Mouse (Mus musculus): ENCODE results near the gene Bcdin3d. TPM values are rescaled to one million over a fixed set of nuclear protein-coding genes. Genes with fewer than 3 reads are reported as not detected.

Gene Bcdin3d
- polyA plus RNA-seq, 1 experiment from 2014 or later = 5.2 TPM

DNA sequence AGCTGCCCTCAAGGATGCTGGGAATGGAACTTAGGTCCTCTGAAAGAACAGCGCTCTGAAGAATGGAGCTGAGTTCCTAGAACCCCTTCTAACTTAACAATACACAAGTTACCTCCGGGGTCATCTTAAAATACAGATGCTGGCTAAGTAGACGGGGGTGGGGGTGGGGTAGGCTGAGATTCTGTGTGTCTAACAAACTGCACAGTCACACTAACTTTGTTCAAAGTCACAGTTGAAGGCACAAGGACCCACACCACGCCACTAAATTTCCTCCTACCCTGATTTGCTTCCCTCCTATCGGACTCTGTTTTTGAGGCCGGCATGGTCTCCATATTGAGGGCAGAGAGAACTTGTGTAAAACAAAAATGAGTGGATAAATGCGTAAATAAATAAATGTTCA lies 1.6 kb downstream of the Bcdin3d start:
- Histone ChIP-seq H3K27me3 (no peaks in the 10 kb centered on the region), H3K9ac (no peak overlapping the region), H3K4me2 (no peak overlapping the region; the same call in 1 of the 2 replicates), H3K36me3 (replicated peaks) (peaks cover 3% of the 10 kb centered on the region; the same call in 1 of the 2 replicates), H3K4me1 (replicated peaks) (peaks cover 24% of the 10 kb centered on the region), H3K27ac (replicated peaks) (no peak overlapping the region), H3K9me3 (replicated peaks) (no peaks in the 10 kb centered on the region), H3K4me3 (replicated peaks) (no peak overlapping the region)
- 53% methylated on average over 7 of the region's 7 CpGs for WGBS (ENCODE audit: insufficient replicate concordance)
- ATAC-seq (ENCODE audit: insufficient read depth) = no peak

DNA sequence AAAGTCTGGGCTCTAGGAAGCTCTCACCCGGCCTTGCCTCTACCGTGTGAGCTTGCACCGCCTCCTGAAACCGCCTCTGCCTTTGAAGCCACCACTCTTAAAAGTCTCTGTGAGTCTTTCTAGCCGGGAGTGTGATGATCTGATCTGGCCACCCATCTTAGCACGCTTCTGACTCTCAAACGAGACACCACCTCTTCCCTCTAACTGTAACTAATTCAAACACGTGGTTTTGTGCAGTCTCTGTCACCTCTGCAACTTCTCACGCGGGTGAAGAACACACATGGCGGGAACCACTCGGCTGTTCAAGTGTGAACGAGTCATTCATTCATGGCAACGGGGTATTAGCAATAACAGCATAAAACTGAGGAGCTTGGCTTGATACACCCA lies 2.9 kb downstream of the Bcdin3d start:
- peaks cover 24% of the 10 kb centered on the region for H3K4me1 ChIP-seq (replicated peaks)
- no peak for ATAC-seq (ENCODE audit: insufficient read depth)

DNA sequence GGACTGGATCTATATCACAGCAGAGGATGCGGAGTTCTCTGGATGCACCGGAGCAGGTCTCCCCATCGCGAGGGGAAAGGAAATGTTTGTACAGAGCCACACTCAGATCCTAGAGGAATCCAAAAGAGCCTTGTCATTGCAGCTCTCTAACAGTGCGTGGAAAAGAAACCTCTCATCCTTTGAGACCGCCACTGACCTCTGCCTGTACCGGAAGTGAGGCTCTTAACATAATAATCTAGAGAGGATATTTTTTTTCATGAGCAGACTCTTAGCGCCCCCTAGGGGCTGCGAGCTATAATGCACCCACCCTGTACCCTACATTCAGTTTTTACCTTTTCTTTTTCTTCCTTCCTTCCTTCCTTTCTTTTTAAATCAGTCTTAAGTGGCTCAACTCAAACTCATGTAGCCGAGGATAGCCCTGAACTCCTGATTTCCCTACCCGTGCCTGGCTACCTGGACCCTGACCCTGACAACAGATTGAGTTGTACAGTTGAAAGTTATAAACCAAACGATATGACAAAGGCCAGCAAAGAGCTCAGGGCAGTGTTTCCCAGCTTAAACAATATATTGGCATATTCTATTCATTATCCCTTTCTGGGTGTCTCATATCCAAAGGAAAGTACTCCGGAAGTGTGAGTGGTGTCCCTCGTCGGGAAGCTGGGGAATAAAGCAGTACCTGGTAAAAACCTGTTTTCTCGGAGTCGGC lies 3.4 kb downstream of the Bcdin3d start:
- H3K4me1 ChIP-seq (replicated peaks) = peaks cover 24% of the 10 kb centered on the region
- H3K4me2 ChIP-seq = 0 out of 2 replicates have a peak overlapping the region, but pooled peaks have one; percentile 10
- H3K36me3 ChIP-seq (replicated peaks) = peaks cover 3% of the 10 kb centered on the region; the same call in 1 of the 2 replicates
- ATAC-seq (ENCODE audit: insufficient read depth) = no peak
- no peaks in the 10 kb centered on the region for H3K27me3 ChIP-seq
- no peaks in the 10 kb centered on the region for H3K9me3 ChIP-seq (replicated peaks)
- no peak overlapping the region for H3K4me3 ChIP-seq (replicated peaks)
- no peak overlapping the region for H3K9ac ChIP-seq
- H3K27ac ChIP-seq (replicated peaks) = no peak overlapping the region
- 52% methylated on average over 17 of the region's 17 CpGs for WGBS (ENCODE audit: insufficient replicate concordance)

More for the DNA sequence above, 2.9 kb downstream of the Bcdin3d start:
- Histone ChIP-seq H3K9me3 (replicated peaks) (no peaks in the 10 kb centered on the region), H3K27ac (replicated peaks) (no peak overlapping the region), H3K9ac (no peak overlapping the region), H3K4me3 (replicated peaks) (no peak overlapping the region), H3K36me3 (replicated peaks) (peaks cover 3% of the 10 kb centered on the region; the same call in 1 of the 2 replicates), H3K27me3 (no peaks in the 10 kb centered on the region), H3K4me2 (no peak overlapping the region)
- 57% methylated on average over 14 of the region's 14 CpGs for WGBS (ENCODE audit: insufficient replicate concordance)

DNA sequence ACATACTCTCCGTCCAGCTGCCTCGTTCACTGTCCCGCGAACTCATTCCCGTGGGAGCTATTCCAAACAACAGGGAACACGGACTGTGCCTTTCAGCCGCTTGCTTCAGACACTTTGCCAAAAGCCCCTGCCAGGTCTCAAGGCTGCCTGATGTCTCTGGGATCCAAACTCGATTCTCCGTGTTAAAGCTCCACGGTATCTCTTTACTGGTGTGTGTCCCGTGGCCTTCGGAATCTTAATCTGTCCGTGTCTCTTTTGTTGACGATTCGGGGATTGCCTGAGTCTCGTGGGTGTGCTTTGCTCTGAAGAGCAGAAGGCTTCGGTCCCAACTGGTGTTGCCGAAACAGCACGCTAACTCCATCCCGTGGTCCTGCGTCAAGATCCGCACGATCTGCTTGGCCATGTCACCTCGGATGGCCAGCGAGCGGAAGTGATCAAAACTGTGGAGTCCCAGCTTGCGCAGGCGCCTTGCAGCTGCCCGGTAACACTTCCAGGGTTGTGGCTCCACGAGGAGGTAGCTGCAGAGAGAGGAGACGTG lies 4.2 kb downstream of the Bcdin3d start:
- Histone ChIP-seq H3K9ac (no peak overlapping the region), H3K27ac (replicated peaks) (no peak overlapping the region), H3K27me3 (no peaks in the 10 kb centered on the region), H3K36me3 (replicated peaks) (peaks cover 3% of the 10 kb centered on the region; the same call in 1 of the 2 replicates), H3K4me3 (replicated peaks) (no peak overlapping the region), H3K9me3 (replicated peaks) (no peaks in the 10 kb centered on the region), H3K4me1 (replicated peaks) (peaks cover 24% of the 10 kb centered on the region), H3K4me2 (no peak overlapping the region)
- no peak for ATAC-seq (ENCODE audit: insufficient read depth)
- 82% methylated on average over 31 of the region's 31 CpGs for WGBS (ENCODE audit: insufficient replicate concordance)

DNA sequence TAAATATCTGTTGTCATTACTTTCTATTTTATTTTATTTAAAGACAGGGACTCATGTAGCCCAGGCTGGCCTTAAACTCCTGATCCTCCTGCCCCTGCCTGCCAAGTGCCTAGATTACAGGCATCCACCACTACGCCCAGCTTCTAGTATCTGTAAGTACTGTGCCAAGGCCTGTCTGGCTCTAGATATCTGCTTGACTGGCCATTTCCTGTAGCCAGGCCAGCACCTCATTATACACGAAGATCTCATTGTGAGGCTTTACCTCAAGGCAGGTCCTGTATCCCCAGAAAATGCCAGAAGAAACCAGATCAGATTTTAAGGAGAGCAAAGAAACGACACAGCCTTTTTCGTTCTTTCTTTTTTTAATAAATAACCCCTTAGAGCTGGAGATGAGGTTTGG lies 4.8 kb downstream of the Bcdin3d start:
- WGBS (ENCODE audit: insufficient replicate concordance) = 70% methylated on average over 4 of the region's 4 CpGs
- H3K4me3 ChIP-seq (replicated peaks) = no peak overlapping the region
- peaks cover 22% of the 10 kb centered on the region for H3K4me1 ChIP-seq (replicated peaks)
- no peak overlapping the region for H3K9ac ChIP-seq
- no peaks in the 10 kb centered on the region for H3K27me3 ChIP-seq
- no peak overlapping the region for H3K27ac ChIP-seq (replicated peaks)
- ATAC-seq (ENCODE audit: insufficient read depth) = no peak
- H3K4me2 ChIP-seq = no peak overlapping the region; the same call in 1 of the 2 replicates
- H3K36me3 ChIP-seq (replicated peaks) = peaks cover 3% of the 10 kb centered on the region; the same call in 1 of the 2 replicates
- no peaks in the 10 kb centered on the region for H3K9me3 ChIP-seq (replicated peaks)

DNA sequence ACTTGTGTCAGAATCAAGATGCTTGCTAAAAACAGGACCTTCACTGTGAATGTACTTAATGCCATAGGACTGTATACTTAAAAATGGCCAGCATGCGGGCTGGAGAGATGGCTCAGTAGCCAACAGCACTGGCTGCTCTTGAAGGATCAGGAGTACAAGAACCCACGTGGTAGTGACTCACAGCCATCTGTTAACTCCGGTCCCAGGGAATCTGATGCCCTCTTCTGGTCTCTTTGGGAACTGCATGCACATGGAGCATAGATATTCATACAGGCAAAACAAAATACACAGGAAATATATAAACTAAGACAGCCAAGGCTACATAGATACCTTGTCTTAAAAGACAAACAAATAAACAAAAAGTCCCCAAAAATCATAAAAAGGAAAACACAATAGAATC lies 5.5 kb downstream of the Bcdin3d start:
- 29% methylated on average over 3 of the region's 3 CpGs for WGBS (ENCODE audit: insufficient replicate concordance)
- peaks cover 3% of the 10 kb centered on the region; the same call in 1 of the 2 replicates for H3K36me3 ChIP-seq (replicated peaks)
- ATAC-seq (ENCODE audit: insufficient read depth) = no peak

DNA sequence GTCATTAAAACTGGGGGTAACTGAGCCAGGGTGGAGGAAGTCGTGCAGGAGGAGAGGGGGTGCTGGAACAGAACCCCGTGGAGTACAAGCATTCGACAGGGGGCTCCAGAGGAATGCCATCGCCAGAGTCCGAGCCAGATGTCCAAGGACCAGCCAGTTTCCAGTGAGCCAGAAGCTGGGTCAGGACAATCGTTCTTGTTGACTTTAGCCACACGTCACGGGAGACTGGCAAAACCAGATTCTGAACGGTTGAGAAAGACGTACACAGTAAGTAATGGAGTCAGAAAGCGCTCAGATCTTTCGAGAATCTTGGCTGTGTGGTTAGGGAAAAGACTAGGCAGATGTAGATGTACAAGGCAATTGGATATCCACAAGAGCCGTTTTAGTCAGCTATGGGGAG lies 11.3 kb downstream of the Bcdin3d start:
- 67% methylated on average over 13 of the region's 13 CpGs for WGBS (ENCODE audit: insufficient replicate concordance)
- Histone ChIP-seq H3K27me3 (no peaks in the 10 kb centered on the region), H3K4me2 (no peak overlapping the region), H3K9ac (no peak overlapping the region), H3K36me3 (replicated peaks) (no peaks in the 10 kb centered on the region), H3K4me3 (replicated peaks) (no peak overlapping the region), H3K4me1 (replicated peaks) (peaks cover 6% of the 10 kb centered on the region; the same call in 1 of the 2 replicates), H3K27ac (replicated peaks) (no peak overlapping the region), H3K9me3 (replicated peaks) (no peaks in the 10 kb centered on the region)
- no peak for ATAC-seq (ENCODE audit: insufficient read depth)

More for the DNA sequence above, 5.5 kb downstream of the Bcdin3d start:
- H3K4me2 ChIP-seq = no peak overlapping the region
- H3K9ac ChIP-seq = no peak overlapping the region
- H3K4me1 ChIP-seq (replicated peaks) = peaks cover 15% of the 10 kb centered on the region
- H3K27ac ChIP-seq (replicated peaks) = no peak overlapping the region
- no peaks in the 10 kb centered on the region for H3K9me3 ChIP-seq (replicated peaks)
- no peak overlapping the region for H3K4me3 ChIP-seq (replicated peaks)
- no peaks in the 10 kb centered on the region for H3K27me3 ChIP-seq

DNA sequence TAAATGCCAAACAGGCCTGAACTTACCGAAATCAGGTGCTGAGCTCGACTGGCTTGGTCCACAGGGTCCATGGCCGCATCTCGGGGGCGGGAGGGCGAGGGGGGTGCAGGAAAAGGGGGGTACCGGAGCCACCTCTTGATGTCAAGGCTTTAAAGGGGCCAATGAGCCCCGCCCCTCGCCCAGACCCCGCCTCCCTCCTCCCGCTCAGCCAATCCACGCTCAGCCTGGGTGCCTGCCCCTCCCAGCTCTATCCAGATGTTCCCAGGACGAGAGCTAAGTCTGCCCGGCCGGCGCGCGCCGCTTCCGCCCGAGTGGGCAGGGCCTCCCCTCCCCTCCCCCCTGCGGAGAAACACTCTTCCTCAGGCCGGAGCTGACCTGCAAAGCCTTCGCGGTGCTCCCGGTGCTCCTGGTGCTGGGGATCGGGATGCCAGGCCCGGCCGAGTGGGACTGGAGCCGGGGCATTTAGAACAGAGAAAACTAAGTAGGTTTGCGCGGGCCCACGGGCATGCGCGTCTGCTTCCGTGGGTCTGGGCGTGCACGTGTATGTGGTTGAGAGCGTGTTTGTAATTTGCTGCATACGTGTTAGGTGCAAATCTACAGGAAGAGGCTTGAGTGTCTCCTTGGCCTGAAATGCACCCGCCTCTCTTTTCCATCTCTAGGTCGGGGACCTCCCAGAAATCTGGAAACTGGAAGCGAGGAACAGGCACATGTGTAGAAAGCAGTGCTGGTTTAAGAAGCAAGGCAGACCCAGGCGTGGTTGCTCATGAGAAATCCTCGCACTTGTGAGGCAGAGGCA lies 16.7 kb downstream of the Bcdin3d start, which contains the start of gene Nckap5l:
Gene Nckap5l, minus strand, starts transcription at position 143 of the 796 bp plus-strand sequence.
- WGBS (ENCODE audit: insufficient replicate concordance) = 1% methylated on average over 43 of the region's 45 CpGs
- Histone ChIP-seq H3K27ac (replicated peaks) (peak within 1 kb of the TSS; percentile 0; the same call in 1 of the 2 replicates), H3K4me1 (replicated peaks) (peaks cover 22% of the 10 kb centered on the region), H3K27me3 (peaks cover 13% of the 10 kb centered on the region), H3K9ac (peak within 1 kb of the TSS; percentile 58), H3K9me3 (replicated peaks) (no peaks in the 10 kb centered on the region), H3K4me3 (replicated peaks) (peak within 1 kb of the TSS; percentile 68), H3K4me2 (peak within 1 kb of the TSS; percentile 89), H3K36me3 (replicated peaks) (no peaks in the 10 kb centered on the region)
- peak; percentile 87 for ATAC-seq (ENCODE audit: insufficient read depth)

DNA sequence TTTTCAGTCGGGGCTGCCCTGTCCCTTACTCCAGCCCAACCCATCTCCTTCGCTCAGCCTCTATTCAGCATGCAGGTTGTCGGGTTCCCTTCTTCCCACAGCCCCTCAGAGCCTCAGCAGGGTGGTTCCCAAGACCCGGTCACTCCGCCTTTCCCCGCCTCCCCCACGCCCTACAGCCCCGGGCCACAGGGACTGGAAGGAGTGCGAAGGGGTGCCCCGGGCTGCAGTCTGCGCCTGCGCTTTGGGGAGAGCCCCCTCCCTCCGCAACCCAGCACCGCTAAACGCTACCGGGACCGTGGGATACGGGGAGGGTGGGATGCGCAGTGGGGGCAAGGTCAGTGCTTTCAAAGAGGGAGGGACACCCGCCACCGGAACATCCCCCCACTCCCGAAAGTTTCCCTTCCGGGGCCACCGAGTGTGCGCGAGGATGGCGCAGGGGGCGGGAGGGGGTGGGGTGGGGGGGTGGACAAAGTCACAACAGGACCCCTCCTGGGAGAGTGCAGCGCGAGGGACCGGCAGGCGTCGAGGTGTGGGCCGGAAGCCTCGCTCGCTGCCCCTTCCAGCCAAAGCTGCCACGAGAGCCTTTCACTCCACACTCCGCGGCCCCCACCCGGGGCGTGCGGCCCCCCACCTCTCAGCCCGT lies 17.4 kb downstream of the Bcdin3d start:
- 0 out of 2 replicates have a peak overlapping the region, but pooled peaks have one; percentile 0 for H3K27ac ChIP-seq (replicated peaks)
- ATAC-seq (ENCODE audit: insufficient read depth) = peak; percentile 23
- peak overlapping the region; percentile 58; the same call in 1 of the 2 replicates for H3K9ac ChIP-seq

DNA sequence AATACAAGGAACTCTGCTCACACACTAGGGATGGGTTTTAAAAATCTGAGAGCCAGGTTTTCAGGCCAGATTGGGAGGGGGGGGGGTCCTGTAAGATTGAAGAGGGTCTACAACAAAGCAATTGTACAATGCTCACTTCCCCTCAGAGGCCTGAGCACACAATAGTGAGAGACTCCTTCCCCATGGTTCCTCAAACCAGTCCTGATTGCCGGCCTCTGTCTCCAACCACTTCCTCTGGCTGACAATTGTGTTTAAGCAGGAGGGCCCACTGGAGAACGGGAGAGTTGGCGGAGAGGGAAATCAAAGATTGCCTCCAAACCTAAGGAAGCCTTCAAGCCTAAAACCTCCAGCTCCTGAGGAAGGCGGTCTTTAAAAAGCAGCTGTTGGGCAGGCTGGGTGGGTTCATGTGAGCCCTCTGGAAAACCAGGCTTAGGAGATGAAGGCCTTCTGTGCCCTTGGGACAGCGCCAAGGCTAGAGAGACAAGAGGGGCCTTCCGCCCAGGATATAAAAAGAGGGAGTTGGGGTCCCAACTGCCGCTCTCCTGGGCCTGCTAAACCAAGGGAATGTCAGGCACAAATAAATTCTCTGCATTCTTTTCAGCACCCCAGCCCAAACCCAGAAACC lies 18.1 kb downstream of the Bcdin3d start:
- ATAC-seq (ENCODE audit: insufficient read depth) = no peak
- Histone ChIP-seq H3K9ac (no peak overlapping the region), H3K4me2 (peak overlapping the region; percentile 89), H3K9me3 (replicated peaks) (no peaks in the 10 kb centered on the region), H3K4me1 (replicated peaks) (peaks cover 22% of the 10 kb centered on the region), H3K27ac (replicated peaks) (0 out of 2 replicates have a peak overlapping the region, but pooled peaks have one; percentile 0), H3K36me3 (replicated peaks) (no peaks in the 10 kb centered on the region), H3K27me3 (peaks cover 13% of the 10 kb centered on the region), H3K4me3 (replicated peaks) (peak overlapping the region; percentile 68)
- WGBS (ENCODE audit: insufficient replicate concordance) = 25% methylated on average over 7 of the region's 7 CpGs

More for the DNA sequence above, 17.4 kb downstream of the Bcdin3d start:
- H3K4me3 ChIP-seq (replicated peaks) = peak overlapping the region; percentile 68
- H3K4me1 ChIP-seq (replicated peaks) = peaks cover 22% of the 10 kb centered on the region
- no peaks in the 10 kb centered on the region for H3K36me3 ChIP-seq (replicated peaks)
- H3K27me3 ChIP-seq = peaks cover 13% of the 10 kb centered on the region
- H3K4me2 ChIP-seq = peak overlapping the region; percentile 89
- under 1% methylated on average over 42 of the region's 43 CpGs for WGBS (ENCODE audit: insufficient replicate concordance)
- H3K9me3 ChIP-seq (replicated peaks) = no peaks in the 10 kb centered on the region

All from liver, embryonic 15.5 days (tissue).